Mouse (Mus musculus) embryonic facial prominence, embryonic 11.5 days (tissue): ENCODE data around the gene Slco3a1. TPM values are rescaled to one million over a fixed set of nuclear protein-coding genes. Genes with fewer than 3 reads are reported as not detected.

Experiments used
- ATAC-seq: fragments of 200-750 bp; cut with Nextera tagmentation; replicated peaks from 2 replicates; pipeline ENCODE4 v1.8.0; 2017; ENCODE audit warnings: low read depth; ENCODE audit not compliant: insufficient number of reproducible peaks, low FRiP score, low TSS enrichment
- DNase-seq: peaks from one replicate; pipeline ENCODE4 v3.0.0-alpha.2; 2015; ENCODE audit warnings: low spot score
- H3K27ac ChIP-seq: fragments of 300-500 bp; sonication (generic); replicated peaks from 2 replicates; pipeline ENCODE4 v1.5.1; 2014; ENCODE audit warnings: mild to moderate bottlenecking, low read depth, low read length, control low read depth
- H3K27me3 ChIP-seq: fragments of 300-500 bp; sonication (generic); 2 replicates; pipeline ENCODE4 v1.6.1; 2014; ENCODE audit warnings: mild to moderate bottlenecking, low read length, moderate library complexity, mixed read lengths; ENCODE audit not compliant: control insufficient read depth, insufficient read depth
- H3K36me3 ChIP-seq: fragments of 300-500 bp; sonication (generic); replicated peaks from 2 replicates; pipeline ENCODE4 v1.6.1; 2014; ENCODE audit warnings: low read depth, mild to moderate bottlenecking, low read length, moderate library complexity, mixed read lengths; ENCODE audit not compliant: control insufficient read depth, insufficient read depth
- H3K4me1 ChIP-seq: fragments of 300-500 bp; sonication (generic); 2 replicates; pipeline ENCODE4 v1.6.1; 2014; ENCODE audit warnings: low read length, mixed read lengths; ENCODE audit not compliant: control insufficient read depth, insufficient read depth
- H3K4me2 ChIP-seq: fragments of 300-500 bp; sonication (generic); 2 replicates; pipeline ENCODE4 v1.6.1; 2014; ENCODE audit warnings: low read depth, mild to moderate bottlenecking, control low read depth, low read length, moderate library complexity
- H3K4me3 ChIP-seq: fragments of 300-500 bp; sonication (generic); 2 replicates; pipeline ENCODE4 v1.5.1; 2014; ENCODE audit warnings: low read depth, low read length, control low read depth
- H3K9ac ChIP-seq: fragments of 300-500 bp; sonication (generic); replicated peaks from 2 replicates; pipeline ENCODE4 v1.6.1; 2014; ENCODE audit warnings: mild to moderate bottlenecking, control low read depth, low read length
- H3K9me3 ChIP-seq: fragments of 300-500 bp; sonication (generic); replicated peaks from 2 replicates; pipeline ENCODE4 v1.6.1; 2016; ENCODE audit warnings: mild to moderate bottlenecking, low read length, inconsistent platforms, mixed read lengths; ENCODE audit not compliant: control insufficient read depth
- WGBS: fragments of 180-500 bp; shearing (Covaris S2); extraction: QIAGEN DNeasy Blood & Tissue Kit; methylation state at CpG from one replicate; pipeline ENCODE4 v1.1.7; 2014; 5-methylcytosine and 5-hydroxymethylcytosine counted together
- polyA plus RNA-seq: library from polyadenylated mRNA; unstranded; fragments of >200 nt; fragmentation: Nextera tagmentation; extraction: Ambion mirVana; gene quantifications from 2 replicates; pipeline ENCODE4 v1.2.1, GENCODE M21; 2014

Gene Slco3a1
- polyA plus RNA-seq, 1 experiment from 2014 or later = 6.6 TPM

DNA sequence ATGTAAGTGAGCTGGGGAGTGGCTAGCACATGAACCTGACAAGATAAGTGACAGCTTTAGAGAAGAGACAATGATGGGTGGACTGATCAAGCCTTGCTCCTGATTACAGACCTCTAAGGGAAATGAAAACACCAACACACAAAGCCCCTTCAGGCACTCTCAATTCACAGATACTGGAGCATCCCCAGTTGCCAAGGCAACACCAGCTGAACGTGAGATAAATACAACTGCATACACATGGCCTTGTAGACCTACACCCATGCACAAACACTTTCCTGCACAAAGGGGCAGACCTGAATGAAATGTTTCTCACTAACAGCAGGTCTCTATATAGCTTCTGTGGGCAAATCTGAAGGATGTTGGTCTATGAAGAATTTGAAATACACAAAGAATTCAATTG, 117.0 kb downstream of the Slco3a1 start:
- no peaks in the 10 kb centered on the region for H3K4me1 ChIP-seq
- H3K9me3 ChIP-seq = no peaks in the 10 kb centered on the region
- DNase-seq (no peak), ATAC-seq (no peak)
- H3K27me3 ChIP-seq = no peaks in the 10 kb centered on the region
- H3K27ac ChIP-seq = no peak overlapping the region
- H3K9ac ChIP-seq = no peak overlapping the region
- H3K36me3 ChIP-seq = no peaks in the 10 kb centered on the region
- WGBS = 50% methylated on average over 1 of the region's 1 CpGs
- no peak overlapping the region for H3K4me3 ChIP-seq
- no peak overlapping the region for H3K4me2 ChIP-seq

DNA sequence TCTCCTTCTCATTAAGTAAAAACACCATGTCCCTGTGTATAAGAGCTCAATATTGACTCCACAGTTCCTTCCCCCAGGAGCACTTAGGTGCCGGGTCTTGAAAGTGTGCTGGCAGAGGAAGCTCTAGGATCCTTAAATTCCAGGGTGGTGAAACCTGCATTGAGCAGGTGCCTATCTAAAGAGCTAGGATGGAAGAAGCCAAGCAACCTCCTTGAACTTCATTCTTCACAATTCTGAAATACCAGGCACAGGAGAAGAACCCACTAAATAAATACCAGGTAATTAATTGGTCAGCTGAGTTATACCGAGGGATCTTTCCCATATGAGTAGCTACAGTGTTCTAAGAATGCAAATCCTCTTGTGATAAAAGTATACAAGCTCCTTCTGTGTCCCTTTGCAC, 117.9 kb downstream of the Slco3a1 start:
- Histone ChIP-seq H3K4me3 (no peak overlapping the region), H3K4me2 (no peak overlapping the region), H3K27ac (no peak overlapping the region), H3K36me3 (no peaks in the 10 kb centered on the region), H3K27me3 (no peaks in the 10 kb centered on the region), H3K9me3 (no peaks in the 10 kb centered on the region), H3K9ac (no peak overlapping the region), H3K4me1 (no peaks in the 10 kb centered on the region)
- ATAC-seq = no peak
- 89% methylated on average over 2 of the region's 2 CpGs for WGBS
- no peak for DNase-seq

DNA sequence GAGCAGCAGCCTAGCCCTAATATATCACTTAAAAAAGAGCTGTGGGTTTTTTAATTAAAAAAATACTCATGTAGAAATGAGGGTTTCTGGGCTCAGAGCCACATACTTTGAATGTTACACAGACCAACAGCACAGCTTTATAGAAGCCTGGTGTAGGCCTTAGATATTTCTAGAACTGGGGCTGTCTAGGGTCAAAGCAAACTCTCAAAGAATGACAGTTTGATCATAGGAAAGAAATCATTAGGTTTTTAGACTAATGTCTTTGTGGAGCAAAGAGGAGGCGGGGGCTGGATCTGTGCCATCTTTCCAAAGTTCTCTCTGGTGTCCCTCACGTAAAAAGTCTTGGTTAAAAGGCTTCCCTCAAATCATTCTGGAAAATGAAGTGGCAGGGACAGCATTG, 121.6 kb downstream of the Slco3a1 start:
- 88% methylated on average over 2 of the region's 2 CpGs for WGBS
- H3K9ac ChIP-seq = no peak overlapping the region
- H3K4me1 ChIP-seq = no peaks in the 10 kb centered on the region
- H3K27me3 ChIP-seq = no peaks in the 10 kb centered on the region
- ATAC-seq (no peak), DNase-seq (no peak)
- no peak overlapping the region for H3K4me3 ChIP-seq
- H3K9me3 ChIP-seq = no peaks in the 10 kb centered on the region
- no peaks in the 10 kb centered on the region for H3K36me3 ChIP-seq
- H3K4me2 ChIP-seq = no peak overlapping the region
- no peak overlapping the region for H3K27ac ChIP-seq

DNA sequence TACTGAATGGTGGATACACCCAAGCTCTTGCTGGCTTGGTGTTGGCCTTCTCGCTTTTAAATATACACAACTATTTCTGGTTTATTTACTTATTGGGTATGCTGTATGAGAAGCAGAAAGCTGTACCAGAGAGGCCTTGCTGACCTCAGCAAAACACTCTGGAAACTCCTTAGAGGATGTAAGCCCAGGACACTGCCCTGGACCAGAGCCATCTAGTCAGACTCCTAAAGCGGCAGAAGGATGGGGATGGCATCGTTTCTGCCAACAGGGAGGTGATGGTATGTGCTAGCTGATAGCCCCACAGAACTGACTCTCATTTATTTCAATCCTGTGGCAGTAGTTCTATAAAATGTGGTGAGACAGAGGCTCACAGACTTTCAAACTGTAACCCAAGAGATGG, 125.3 kb downstream of the Slco3a1 start:
- 86% methylated on average over 3 of the region's 3 CpGs for WGBS
- H3K9ac ChIP-seq = no peak overlapping the region
- no peaks in the 10 kb centered on the region for H3K27me3 ChIP-seq
- H3K4me2 ChIP-seq = no peak overlapping the region
- no peak overlapping the region for H3K4me3 ChIP-seq
- no peaks in the 10 kb centered on the region for H3K9me3 ChIP-seq
- no peaks in the 10 kb centered on the region for H3K4me1 ChIP-seq
- no peak overlapping the region for H3K27ac ChIP-seq
- ATAC-seq (no peak), DNase-seq (no peak)
- H3K36me3 ChIP-seq = no peaks in the 10 kb centered on the region

DNA sequence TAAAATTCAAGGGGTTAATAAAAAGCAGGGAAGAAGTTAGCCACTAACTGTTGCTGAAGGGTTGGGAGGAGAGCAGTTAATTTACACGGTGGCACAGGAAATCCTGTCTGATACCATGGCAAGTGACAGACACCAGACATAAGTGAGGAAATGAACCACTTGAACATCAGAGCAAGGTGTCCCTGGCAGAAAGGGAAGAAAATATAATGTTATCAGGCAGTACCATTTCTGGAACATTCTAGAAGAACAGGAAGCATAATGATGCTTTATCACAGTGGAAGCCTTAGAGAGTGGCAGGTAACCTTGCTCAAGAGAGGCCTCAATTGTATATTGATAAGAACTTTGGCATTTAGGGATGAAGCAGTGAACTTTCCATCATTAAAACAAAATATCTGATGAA, 127.4 kb downstream of the Slco3a1 start:
- H3K9me3 ChIP-seq = no peaks in the 10 kb centered on the region
- no peaks in the 10 kb centered on the region for H3K36me3 ChIP-seq
- DNase-seq (no peak), ATAC-seq (no peak)
- no peak overlapping the region for H3K4me2 ChIP-seq
- H3K27ac ChIP-seq = no peak overlapping the region
- WGBS = 66% methylated on average over 1 of the region's 1 CpGs
- H3K27me3 ChIP-seq = no peaks in the 10 kb centered on the region
- no peak overlapping the region for H3K4me3 ChIP-seq
- H3K9ac ChIP-seq = no peak overlapping the region
- H3K4me1 ChIP-seq = peaks cover 3% of the 10 kb centered on the region

DNA sequence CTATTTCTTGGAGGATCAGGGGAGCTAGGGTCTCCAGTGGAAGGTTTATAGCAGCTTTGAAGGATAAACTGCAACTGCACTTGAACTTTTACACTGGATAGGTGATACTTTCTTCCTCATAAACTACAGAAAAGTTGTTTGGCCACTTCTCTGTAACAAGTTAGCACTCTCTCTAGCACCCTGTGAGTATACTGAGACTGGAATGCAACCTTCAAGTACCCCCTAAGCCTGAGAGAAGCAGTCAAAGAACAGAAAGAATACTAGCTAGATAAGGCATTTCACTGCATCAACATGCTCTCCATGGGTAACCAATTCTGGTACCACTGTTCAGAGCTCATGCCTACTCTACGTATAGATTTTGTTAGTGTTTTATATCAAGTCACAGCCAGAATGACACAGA, 128.6 kb downstream of the Slco3a1 start:
- no peaks in the 10 kb centered on the region for H3K36me3 ChIP-seq
- peaks cover 3% of the 10 kb centered on the region for H3K4me1 ChIP-seq
- WGBS = 90% methylated on average over 1 of the region's 1 CpGs
- no peaks in the 10 kb centered on the region for H3K9me3 ChIP-seq
- H3K27ac ChIP-seq = no peak overlapping the region
- H3K27me3 ChIP-seq = no peaks in the 10 kb centered on the region
- no peak for ATAC-seq
- H3K4me3 ChIP-seq = no peak overlapping the region
- no peak overlapping the region for H3K9ac ChIP-seq
- no peak for DNase-seq
- H3K4me2 ChIP-seq = no peak overlapping the region

DNA sequence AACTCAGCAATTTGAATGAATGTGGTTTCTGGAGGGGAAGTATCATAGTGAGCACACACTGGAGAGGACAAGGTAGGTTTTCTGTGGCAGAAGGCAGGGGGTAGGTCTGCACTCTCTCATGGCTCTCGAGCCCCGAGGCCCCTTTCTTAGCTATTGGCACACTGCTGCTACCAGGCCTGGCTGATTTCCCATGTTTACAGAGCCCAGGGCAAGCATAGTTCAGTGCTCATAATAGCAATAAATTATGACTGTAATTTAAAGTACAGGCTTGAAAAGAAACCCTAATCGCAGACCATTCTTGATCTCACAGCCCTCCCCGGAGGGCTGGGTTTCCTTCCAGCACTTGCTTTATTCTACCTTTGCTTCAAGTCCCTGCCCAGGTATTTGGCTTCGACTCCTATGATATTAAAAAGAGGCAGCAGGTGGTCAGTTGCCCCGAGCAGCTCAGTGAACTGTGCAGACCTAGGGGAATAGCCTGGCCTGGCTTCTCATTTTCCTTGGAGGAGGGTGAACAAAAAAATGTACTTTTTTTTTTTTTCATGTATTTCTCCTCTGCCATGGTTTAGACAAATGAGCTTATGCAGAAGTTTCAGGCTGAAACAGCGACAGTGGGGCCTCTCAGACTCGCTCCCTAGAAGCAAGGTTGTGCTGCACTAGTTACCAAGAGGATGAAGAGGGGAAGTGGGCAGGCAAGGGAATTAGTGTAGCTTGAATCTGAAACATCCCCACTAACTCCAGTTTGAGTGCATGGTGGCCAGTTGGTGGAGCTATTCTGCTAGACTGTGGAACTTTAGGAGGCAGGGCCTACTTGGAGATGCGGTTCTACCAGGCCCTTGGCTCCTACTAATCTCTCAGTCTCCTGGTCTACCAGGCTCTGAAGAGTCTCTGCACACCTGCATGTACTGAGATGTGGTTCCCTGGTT, 130.4 kb downstream of the Slco3a1 start:
- H3K27ac ChIP-seq = no peak overlapping the region
- DNase-seq (peak; percentile 12), ATAC-seq (no peak)
- H3K36me3 ChIP-seq = no peaks in the 10 kb centered on the region
- WGBS = 63% methylated on average over 9 of the region's 9 CpGs
- no peak overlapping the region for H3K4me2 ChIP-seq
- no peak overlapping the region for H3K9ac ChIP-seq
- no peak overlapping the region for H3K4me3 ChIP-seq
- peaks cover 3% of the 10 kb centered on the region for H3K4me1 ChIP-seq
- no peaks in the 10 kb centered on the region for H3K9me3 ChIP-seq
- no peaks in the 10 kb centered on the region for H3K27me3 ChIP-seq

DNA sequence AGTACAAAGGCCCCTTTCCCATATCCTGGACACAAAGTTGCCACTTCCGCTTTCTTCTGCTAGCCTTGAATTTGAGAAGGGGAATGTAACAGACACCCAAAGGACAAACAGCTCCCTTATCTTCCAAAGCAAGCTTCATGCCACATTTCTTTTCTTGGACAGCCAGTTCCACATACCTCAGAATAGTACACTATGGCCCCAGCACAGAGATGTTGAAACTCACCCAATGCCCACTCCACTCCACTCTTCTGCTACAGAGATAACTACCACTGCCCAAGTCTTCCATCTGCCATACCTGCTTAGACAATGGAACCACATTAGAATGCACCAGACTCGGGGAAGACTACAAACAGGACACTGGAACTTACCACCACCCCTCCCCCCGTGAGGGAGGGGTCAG, 131.3 kb downstream of the Slco3a1 start:
- Histone ChIP-seq H3K4me3 (no peak overlapping the region), H3K36me3 (no peaks in the 10 kb centered on the region), H3K9me3 (no peaks in the 10 kb centered on the region), H3K4me2 (no peak overlapping the region), H3K9ac (no peak overlapping the region), H3K4me1 (peaks cover 3% of the 10 kb centered on the region), H3K27ac (no peak overlapping the region), H3K27me3 (no peaks in the 10 kb centered on the region)
- ATAC-seq (no peak), DNase-seq (no peak)
- WGBS = 61% methylated on average over 3 of the region's 3 CpGs
